Mouse (Mus musculus) neural tube, embryonic 15.5 days (tissue): ENCODE measurements around the gene Cd6. TPM values are rescaled to one million over a fixed set of nuclear protein-coding genes. Genes with fewer than 3 reads are reported as not detected.

Experiments
- ATAC-seq: fragments of 200-750 bp; cut with Nextera tagmentation; 2 replicates; pipeline ENCODE4 v1.8.0; 2017; ENCODE audit warnings: mild to moderate bottlenecking, moderate TSS enrichment, moderate library complexity; ENCODE audit not compliant: low FRiP score
- H3K27ac ChIP-seq: fragments of 300-500 bp; sonication (generic); replicated peaks from 2 replicates; pipeline ENCODE4 v1.5.1; 2015; ENCODE audit warnings: mild to moderate bottlenecking, inconsistent platforms
- H3K27me3 ChIP-seq: fragments of 300-500 bp; sonication (generic); replicated peaks from 2 replicates; pipeline ENCODE4 v1.6.1; 2015; ENCODE audit warnings: inconsistent platforms
- H3K36me3 ChIP-seq: fragments of 300-500 bp; sonication (generic); 2 replicates; pipeline ENCODE4 v1.6.1; 2015; ENCODE audit warnings: inconsistent platforms
- H3K4me1 ChIP-seq: fragments of 300-500 bp; sonication (generic); 2 replicates; pipeline ENCODE4 v1.6.1; 2015; ENCODE audit warnings: inconsistent platforms
- H3K4me2 ChIP-seq: fragments of 300-500 bp; sonication (generic); 2 replicates; pipeline ENCODE4 v1.6.1; 2015; ENCODE audit warnings: inconsistent platforms, mild to moderate bottlenecking, moderate library complexity
- H3K4me3 ChIP-seq: fragments of 300-500 bp; sonication (generic); replicated peaks from 2 replicates; pipeline ENCODE4 v1.5.1; 2015; ENCODE audit warnings: mild to moderate bottlenecking, inconsistent platforms
- H3K9ac ChIP-seq: fragments of 300-500 bp; sonication (generic); replicated peaks from 2 replicates; pipeline ENCODE4 v1.6.1; 2015; ENCODE audit warnings: mild to moderate bottlenecking, inconsistent platforms
- H3K9me3 ChIP-seq: fragments of 300-500 bp; sonication (generic); replicated peaks from 2 replicates; pipeline ENCODE4 v1.6.1; 2016; ENCODE audit warnings: inconsistent platforms
- WGBS: fragments of 180-500 bp; shearing (Covaris S2); methylation state at CpG from one replicate; pipeline ENCODE4 v1.1.7; 2015; ENCODE audit warnings: mixed read lengths; 5-methylcytosine and 5-hydroxymethylcytosine counted together
- polyA plus RNA-seq: library from polyadenylated mRNA; unstranded; fragments of >200 nt; fragmentation: Nextera tagmentation; extraction: Ambion mirVana; gene quantifications from 2 replicates; pipeline ENCODE4 v1.2.1, GENCODE M21; 2015

Cd6 gene
- polyA plus RNA-seq: 0.74 TPM in 1 of 2 replicates, not detected in the other

DNA sequence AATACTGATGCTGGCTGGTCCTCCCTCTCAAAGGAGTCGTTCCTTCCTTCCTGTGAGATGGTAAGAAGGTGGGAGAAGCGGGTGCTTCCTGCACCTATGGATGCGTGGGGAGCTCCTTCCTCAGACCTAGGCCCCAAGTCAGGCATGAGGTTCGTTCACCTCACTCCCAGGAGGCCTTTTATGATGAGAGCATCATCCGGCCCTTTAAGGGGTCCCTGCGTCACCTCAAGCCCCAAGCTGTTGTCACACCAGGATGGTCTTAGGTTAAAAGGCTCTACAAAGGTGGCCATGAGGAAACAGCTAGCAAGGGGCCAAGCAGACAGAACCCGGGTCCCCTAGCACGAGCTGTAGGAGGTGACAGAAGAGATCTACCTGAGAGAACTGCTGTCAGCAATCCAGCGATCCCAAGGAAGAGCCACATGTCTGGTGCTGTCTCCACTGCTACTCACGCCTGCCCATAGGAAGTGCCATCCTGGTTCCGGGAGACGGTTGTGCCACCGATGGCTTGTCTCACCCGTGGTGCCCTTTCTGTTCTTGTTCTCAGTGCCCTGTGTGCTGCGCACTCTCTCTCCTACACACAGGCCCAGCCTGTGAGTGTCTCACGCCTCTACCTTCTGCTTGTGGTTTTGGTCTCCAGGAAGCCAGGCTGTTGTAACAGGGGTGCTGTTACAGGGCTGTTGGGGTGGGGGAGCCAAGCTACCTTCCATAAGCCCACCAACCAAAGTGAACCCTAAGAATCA lies at the start of gene Cd6:
TSS of gene Cd6 (minus strand) at position 623 of the 740 bp plus-strand sequence.
- ATAC-seq: no peak
- no peaks in the 10 kb centered on the region for H3K27me3 ChIP-seq
- no peak within 1 kb of the TSS for H3K9ac ChIP-seq
- no peaks in the 10 kb centered on the region for H3K36me3 ChIP-seq
- no peak within 1 kb of the TSS for H3K4me2 ChIP-seq
- H3K9me3 ChIP-seq: no peaks in the 10 kb centered on the region
- no peak within 1 kb of the TSS for H3K4me3 ChIP-seq
- H3K27ac ChIP-seq: no peak within 1 kb of the TSS
- WGBS: 91% methylated on average over 16 of the region's 16 CpGs
- no peaks in the 10 kb centered on the region for H3K4me1 ChIP-seq

DNA sequence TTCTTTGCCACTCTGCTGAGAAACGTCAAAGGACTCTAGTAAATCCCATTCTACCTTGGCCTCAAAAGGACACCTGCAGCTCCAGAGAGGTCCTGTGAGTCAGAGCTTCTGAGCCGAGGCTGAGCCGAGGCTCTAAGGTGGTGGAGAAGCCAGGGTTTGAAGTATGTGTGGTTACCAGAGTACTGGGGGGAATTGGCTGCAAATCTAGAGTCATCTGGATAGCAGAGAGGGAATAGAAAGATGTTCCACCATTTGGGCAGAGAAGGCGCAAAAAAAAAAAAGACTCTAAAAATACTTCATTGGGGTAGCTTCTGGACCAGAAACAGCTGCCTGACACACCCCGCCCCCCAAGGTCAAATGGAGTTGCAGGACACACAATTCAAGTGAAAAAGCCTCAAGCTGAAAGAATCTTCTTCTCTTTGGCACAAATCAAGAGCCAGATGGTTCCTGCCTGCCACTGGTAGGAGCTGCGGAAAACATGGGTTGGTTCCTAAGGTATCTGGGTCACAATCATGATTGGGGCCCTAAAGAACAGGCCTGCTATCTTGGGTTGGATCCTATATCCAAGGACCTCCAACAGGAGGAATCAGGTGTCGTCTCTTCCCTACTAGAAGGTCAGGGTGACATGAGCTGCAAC lies 48.5 kb upstream of the Cd6 start:
- H3K4me2 ChIP-seq: no peak overlapping the region
- H3K9ac ChIP-seq: no peak overlapping the region
- no peak for ATAC-seq
- peaks cover 11% of the 10 kb centered on the region for H3K36me3 ChIP-seq
- H3K27me3 ChIP-seq: no peaks in the 10 kb centered on the region
- H3K27ac ChIP-seq: no peak overlapping the region
- peaks cover 23% of the 10 kb centered on the region for H3K4me1 ChIP-seq
- WGBS: 94% methylated on average over 7 of the region's 7 CpGs
- no peak overlapping the region for H3K4me3 ChIP-seq
- H3K9me3 ChIP-seq: no peaks in the 10 kb centered on the region

GRCm38 (mm10) chr19:10871328-10871961 lies 41.6 kb upstream of the Cd6 start:
- Histone ChIP-seq H3K4me3 (no peak overlapping the region), H3K9me3 (no peaks in the 10 kb centered on the region), H3K36me3 (peaks cover 43% of the 10 kb centered on the region), H3K27ac (no peak overlapping the region), H3K27me3 (no peaks in the 10 kb centered on the region), H3K4me2 (no peak overlapping the region), H3K9ac (no peak overlapping the region), H3K4me1 (peaks cover 33% of the 10 kb centered on the region)
- no peak for ATAC-seq
- 83% methylated on average over 14 of the region's 14 CpGs for WGBS

DNA sequence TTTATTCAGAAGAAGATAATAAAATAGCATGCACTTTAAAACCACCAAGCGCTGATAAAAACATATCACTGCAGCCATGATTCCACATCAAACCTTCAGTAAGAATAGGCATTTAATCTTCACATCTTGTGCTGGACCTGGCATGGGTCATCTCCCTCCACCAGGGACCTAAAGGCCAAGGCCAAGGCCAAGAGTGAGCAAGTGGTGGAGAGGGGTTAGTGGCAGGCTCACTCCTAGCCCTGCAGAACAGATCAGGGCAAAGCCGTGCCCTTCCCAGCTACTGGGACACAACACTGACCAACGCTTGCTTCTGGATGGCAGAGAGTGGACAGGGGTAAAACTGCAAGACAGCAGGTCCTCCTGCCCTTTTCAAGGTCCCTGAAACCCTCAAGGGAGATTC lies 40.8 kb upstream of the Cd6 start:
- ATAC-seq: no peak
- H3K27me3 ChIP-seq: no peaks in the 10 kb centered on the region
- WGBS: 80% methylated on average over 3 of the region's 3 CpGs
- H3K27ac ChIP-seq: no peak overlapping the region
- H3K9me3 ChIP-seq: no peaks in the 10 kb centered on the region
- peaks cover 48% of the 10 kb centered on the region for H3K36me3 ChIP-seq
- H3K4me1 ChIP-seq: peaks cover 36% of the 10 kb centered on the region
- H3K4me3 ChIP-seq: no peak overlapping the region
- peak overlapping the region; percentile 93; the same call in 1 of the 2 replicates for H3K9ac ChIP-seq
- no peak overlapping the region for H3K4me2 ChIP-seq

DNA sequence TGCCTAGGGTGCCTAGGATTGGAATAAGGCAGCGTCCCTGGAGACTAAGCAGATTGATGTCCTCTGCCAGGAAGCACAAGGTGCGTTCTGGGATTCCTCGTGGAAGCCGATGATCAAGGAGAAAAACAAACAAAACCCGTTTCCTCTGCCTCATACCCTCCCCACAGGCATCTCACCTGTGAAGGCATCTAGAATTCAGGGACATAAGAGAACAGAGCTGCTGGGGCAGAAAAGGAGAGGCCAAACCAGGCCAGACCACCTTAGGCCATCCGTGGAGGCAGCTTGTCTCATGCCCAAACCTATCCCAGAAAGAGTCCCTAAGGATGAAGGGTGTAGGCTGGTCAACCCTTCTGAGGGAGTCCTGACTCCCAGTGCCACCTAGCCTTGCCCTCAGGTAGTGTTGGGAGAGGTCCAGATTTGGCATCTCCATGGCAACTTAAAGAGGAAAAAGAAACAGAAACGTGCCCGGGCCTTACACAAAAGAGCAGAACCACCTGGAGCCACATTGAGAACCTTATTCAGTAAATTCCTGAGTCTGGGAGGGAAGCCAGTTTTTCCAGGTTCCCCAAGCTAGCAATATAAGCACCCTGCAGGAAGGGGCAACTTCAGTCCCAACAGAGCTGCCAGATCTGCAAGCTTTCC lies 40.1 kb upstream of the Cd6 start, which contains the start of gene Tmem132a:
TSS of gene Tmem132a (minus strand) at position 55 of the 642 bp plus-strand sequence.
- 3% methylated on average over 8 of the region's 8 CpGs for WGBS
- H3K36me3 ChIP-seq: peaks cover 55% of the 10 kb centered on the region

DNA sequence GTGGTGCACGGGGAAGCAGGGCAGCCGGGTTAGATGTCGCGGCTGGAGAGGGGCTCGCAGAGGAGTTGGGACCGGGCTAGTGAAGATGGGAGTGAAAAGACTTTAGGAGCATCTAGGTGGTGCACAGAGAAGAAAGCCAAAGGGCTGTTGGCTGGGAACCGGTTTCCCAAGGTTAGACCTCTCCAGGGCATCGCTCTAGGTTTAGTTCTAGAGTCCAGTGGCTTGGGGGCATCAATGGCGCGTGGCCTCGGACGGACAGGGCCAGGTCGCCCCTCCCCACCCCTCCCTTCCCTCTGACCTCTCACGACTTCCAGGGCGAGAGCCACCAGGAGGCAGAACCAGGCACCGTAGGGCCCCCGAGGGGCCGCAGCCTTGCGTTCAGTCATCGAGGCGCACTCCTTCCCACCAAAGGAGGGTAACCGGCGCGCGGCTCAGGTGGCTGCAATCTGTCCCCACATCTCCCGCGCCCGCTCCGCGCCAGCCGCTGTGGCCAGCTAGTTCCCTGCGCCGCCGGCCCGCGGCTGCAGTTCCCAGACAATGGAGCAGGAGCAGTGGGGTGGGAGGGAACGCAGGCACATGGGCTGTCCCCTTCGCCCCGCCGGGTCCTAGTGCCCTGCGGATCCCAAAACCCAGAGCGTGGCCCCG lies 39.5 kb upstream of the Cd6 start:
- Histone ChIP-seq H3K4me2 (peak overlapping the region; percentile 76), H3K9ac (peak overlapping the region; percentile 93), H3K4me1 (peaks cover 36% of the 10 kb centered on the region), H3K27ac (peak overlapping the region; percentile 92), H3K36me3 (peaks cover 60% of the 10 kb centered on the region), H3K27me3 (no peaks in the 10 kb centered on the region), H3K9me3 (no peaks in the 10 kb centered on the region), H3K4me3 (peak overlapping the region; percentile 89)
- ATAC-seq: peak; percentile 95
- WGBS: under 1% methylated on average over 41 of the region's 43 CpGs

More for the DNA sequence above, 40.1 kb upstream of the Cd6 start, which contains the start of gene Tmem132a:
- H3K4me1 ChIP-seq: peaks cover 36% of the 10 kb centered on the region
- H3K9me3 ChIP-seq: no peaks in the 10 kb centered on the region
- peak within 1 kb of the TSS; percentile 92 for H3K27ac ChIP-seq
- peak within 1 kb of the TSS; percentile 93 for H3K9ac ChIP-seq
- peak; percentile 32 for ATAC-seq
- peak within 1 kb of the TSS; percentile 89 for H3K4me3 ChIP-seq
- no peaks in the 10 kb centered on the region for H3K27me3 ChIP-seq
- H3K4me2 ChIP-seq: peak within 1 kb of the TSS; percentile 76

GRCm38 (mm10) chr19:10868623-10869141 lies 38.8 kb upstream of the Cd6 start:
- Histone ChIP-seq H3K36me3 (peaks cover 60% of the 10 kb centered on the region), H3K4me3 (peak overlapping the region; percentile 89)
- WGBS: 0% methylated on average over 17 of the region's 17 CpGs

DNA sequence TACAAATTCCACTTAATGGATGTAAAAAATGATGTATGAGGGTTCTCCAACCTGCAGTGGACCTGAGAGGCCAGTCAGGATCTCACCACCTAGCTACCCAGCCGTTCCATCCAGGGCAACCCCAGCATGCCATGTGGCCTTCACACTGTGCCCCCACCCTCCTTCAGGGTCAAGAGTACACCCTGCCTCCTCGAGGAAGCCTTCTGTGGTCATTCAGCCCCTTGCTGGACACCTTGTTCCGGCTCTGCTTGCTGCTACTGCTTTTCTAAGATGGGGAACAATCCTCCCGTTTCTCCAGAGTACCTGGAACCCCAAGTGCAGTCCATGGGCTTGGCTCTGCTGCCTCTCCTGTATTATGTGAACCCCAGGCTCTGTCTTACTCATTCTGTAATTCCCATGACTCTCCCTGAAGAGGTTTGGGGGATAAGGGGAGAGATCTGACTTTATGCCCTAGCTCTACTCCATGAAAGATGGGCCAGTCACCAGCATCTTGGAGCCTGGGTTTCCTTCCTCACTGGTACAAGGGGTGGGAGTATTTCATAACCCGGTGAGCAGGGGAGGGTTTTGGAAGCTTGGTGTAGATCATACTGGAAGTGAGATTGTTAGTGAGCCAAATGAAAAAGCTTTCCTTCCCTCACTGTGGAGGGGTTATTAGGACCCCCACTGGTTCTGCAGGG lies 38.2 kb upstream of the Cd6 start:
- H3K36me3 ChIP-seq: peaks cover 60% of the 10 kb centered on the region
- 28% methylated on average over 5 of the region's 5 CpGs for WGBS
- ATAC-seq: no peak

More at GRCm38 (mm10) chr19:10868623-10869141, 38.8 kb upstream of the Cd6 start:
- peak; percentile 18; the same call in 1 of the 2 replicates for ATAC-seq
- H3K9me3 ChIP-seq: no peaks in the 10 kb centered on the region
- peak overlapping the region; percentile 92 for H3K27ac ChIP-seq
- H3K9ac ChIP-seq: peak overlapping the region; percentile 93
- H3K4me2 ChIP-seq: peak overlapping the region; percentile 76
- H3K27me3 ChIP-seq: no peaks in the 10 kb centered on the region
- H3K4me1 ChIP-seq: peaks cover 36% of the 10 kb centered on the region

GRCm38 (mm10) chr19:10866351-10866750 lies 36.5 kb upstream of the Cd6 start:
- ATAC-seq: no peak
- H3K9me3 ChIP-seq: no peaks in the 10 kb centered on the region
- H3K9ac ChIP-seq: no peak overlapping the region
- no peak overlapping the region for H3K4me3 ChIP-seq
- no peak overlapping the region for H3K27ac ChIP-seq
- H3K27me3 ChIP-seq: no peaks in the 10 kb centered on the region
- H3K36me3 ChIP-seq: peaks cover 60% of the 10 kb centered on the region
- WGBS: 91% methylated on average over 13 of the region's 13 CpGs
- H3K4me2 ChIP-seq: no peak overlapping the region
- peaks cover 36% of the 10 kb centered on the region for H3K4me1 ChIP-seq

More for the DNA sequence above, 38.2 kb upstream of the Cd6 start:
- H3K4me2 ChIP-seq: peak overlapping the region; percentile 76
- peaks cover 36% of the 10 kb centered on the region for H3K4me1 ChIP-seq
- H3K9ac ChIP-seq: peak overlapping the region; percentile 93
- H3K4me3 ChIP-seq: peak overlapping the region; percentile 89
- H3K27ac ChIP-seq: peak overlapping the region; percentile 92
- no peaks in the 10 kb centered on the region for H3K27me3 ChIP-seq
- no peaks in the 10 kb centered on the region for H3K9me3 ChIP-seq

GRCm38 (mm10) chr19:10860072-10860497 lies 30.2 kb upstream of the Cd6 start:
- H3K36me3 ChIP-seq: peaks cover 86% of the 10 kb centered on the region

More at GRCm38 (mm10) chr19:10860072-10860497, 30.2 kb upstream of the Cd6 start:
- no peaks in the 10 kb centered on the region for H3K9me3 ChIP-seq
- 58% methylated on average over 22 of the region's 22 CpGs for WGBS
- H3K4me1 ChIP-seq: no peaks in the 10 kb centered on the region
- H3K27me3 ChIP-seq: no peaks in the 10 kb centered on the region
- H3K4me2 ChIP-seq: no peak overlapping the region
- no peak overlapping the region for H3K4me3 ChIP-seq
- no peak for ATAC-seq
- H3K9ac ChIP-seq: no peak overlapping the region
- H3K27ac ChIP-seq: no peak overlapping the region
